Mouse (Mus musculus) embryonic facial prominence, embryonic 13.5 days (tissue): ENCODE data around the gene D3Ertd254e. TPM values are rescaled to one million over a fixed set of nuclear protein-coding genes. Genes with fewer than 3 reads are reported as not detected.

Experiments used
- ATAC-seq: fragments of 200-750 bp; cut with Nextera tagmentation; 2 replicates; pipeline ENCODE4 v1.8.0; 2017; ENCODE audit warnings: low read depth; ENCODE audit not compliant: insufficient number of reproducible peaks, insufficient read depth, low FRiP score, low TSS enrichment
- H3K27ac ChIP-seq: fragments of 300-500 bp; sonication (generic); 2 replicates; pipeline ENCODE4 v1.5.1; 2015; ENCODE audit warnings: moderate library complexity, mild to moderate bottlenecking, inconsistent platforms
- H3K27me3 ChIP-seq: fragments of 300-500 bp; sonication (generic); 2 replicates; pipeline ENCODE4 v1.6.1; 2015; ENCODE audit warnings: mild to moderate bottlenecking, inconsistent platforms
- H3K36me3 ChIP-seq: fragments of 300-500 bp; sonication (generic); 2 replicates; pipeline ENCODE4 v1.6.1; 2015; ENCODE audit warnings: mild to moderate bottlenecking, inconsistent platforms
- H3K4me1 ChIP-seq: fragments of 300-500 bp; sonication (generic); 2 replicates; pipeline ENCODE4 v1.6.1; 2015; ENCODE audit warnings: inconsistent platforms
- H3K4me2 ChIP-seq: fragments of 300-500 bp; sonication (generic); 2 replicates; pipeline ENCODE4 v1.6.1; 2015; ENCODE audit warnings: moderate library complexity, mild to moderate bottlenecking, inconsistent platforms
- H3K4me3 ChIP-seq: fragments of 300-500 bp; sonication (generic); 2 replicates; pipeline ENCODE4 v1.5.1; 2015; ENCODE audit warnings: mild to moderate bottlenecking, inconsistent platforms
- H3K9ac ChIP-seq: fragments of 300-500 bp; sonication (generic); 2 replicates; pipeline ENCODE4 v1.6.1; 2015; ENCODE audit warnings: mild to moderate bottlenecking, inconsistent platforms
- H3K9me3 ChIP-seq: fragments of 300-500 bp; sonication (generic); 2 replicates; pipeline ENCODE4 v1.6.1; 2016; ENCODE audit warnings: inconsistent platforms
- WGBS: fragments of 180-500 bp; shearing (Covaris S2); methylation state at CpG from one replicate; pipeline ENCODE4 v1.1.7; 2015; ENCODE audit warnings: mixed read lengths; 5-methylcytosine and 5-hydroxymethylcytosine counted together
- polyA plus RNA-seq: library from polyadenylated mRNA; unstranded; fragments of >200 nt; fragmentation: Nextera tagmentation; extraction: Ambion mirVana; gene quantifications from 2 replicates; pipeline ENCODE4 v1.2.1, GENCODE M21; 2015

D3Ertd254e gene
- polyA plus RNA-seq, 1 experiment from 2014 or later, result 9.6 TPM

- H3K9me3 ChIP-seq, result no peaks in the 10 kb centered on the region
- peaks cover 25% of the 10 kb centered on the region for H3K36me3 ChIP-seq
- no peaks in the 10 kb centered on the region for H3K27me3 ChIP-seq
- WGBS, result 87% methylated on average over 1 of the region's 1 CpGs
- H3K4me3 ChIP-seq, result no peak overlapping the region
- H3K9ac ChIP-seq, result no peak overlapping the region
- H3K27ac ChIP-seq, result no peak overlapping the region
- ATAC-seq, result no peak
- H3K4me2 ChIP-seq, result no peak overlapping the region
- no peaks in the 10 kb centered on the region for H3K4me1 ChIP-seq
These were observed 20.5 kb downstream of the D3Ertd254e start for GRCm38 (mm10) chr3:36171348-36171747.

- H3K4me2 ChIP-seq, result no peak overlapping the region
- H3K36me3 ChIP-seq, result peaks cover 6% of the 10 kb centered on the region; the same call in 1 of the 2 replicates
- H3K4me1 ChIP-seq, result no peaks in the 10 kb centered on the region
- ATAC-seq, result no peak
- 90% methylated on average over 2 of the region's 2 CpGs for WGBS
- no peaks in the 10 kb centered on the region for H3K9me3 ChIP-seq
- H3K4me3 ChIP-seq, result no peak overlapping the region
- no peak overlapping the region for H3K27ac ChIP-seq
- no peaks in the 10 kb centered on the region for H3K27me3 ChIP-seq
- H3K9ac ChIP-seq, result no peak overlapping the region
These were observed 22.9 kb downstream of the D3Ertd254e start for GRCm38 (mm10) chr3:36173761-36174160.

DNA sequence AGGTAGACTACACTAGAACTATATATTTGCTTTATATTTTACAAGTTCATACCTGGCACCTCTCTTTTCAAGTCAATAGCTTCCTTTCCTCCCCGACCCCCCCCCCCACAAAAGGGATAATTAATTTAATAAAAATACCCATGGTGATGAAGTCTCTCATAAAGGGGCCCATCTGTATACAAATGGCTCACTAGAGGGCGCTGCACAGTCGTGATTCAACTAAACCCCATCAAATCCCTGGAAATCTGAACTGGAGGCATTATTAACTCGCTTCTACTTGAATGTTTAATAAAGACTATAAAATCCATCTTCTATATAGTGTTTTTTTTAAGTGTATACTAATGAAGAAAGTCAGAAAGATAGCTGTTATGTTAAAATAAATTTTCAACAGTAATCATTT, 30.7 kb downstream of the D3Ertd254e start:
- no peak overlapping the region for H3K9ac ChIP-seq
- H3K27ac ChIP-seq, result no peak overlapping the region
- no peak for ATAC-seq
- WGBS, result 8% methylated on average over 4 of the region's 4 CpGs
- no peaks in the 10 kb centered on the region for H3K36me3 ChIP-seq
- H3K4me3 ChIP-seq, result no peak overlapping the region
- no peaks in the 10 kb centered on the region for H3K27me3 ChIP-seq
- H3K9me3 ChIP-seq, result no peaks in the 10 kb centered on the region
- H3K4me1 ChIP-seq, result no peaks in the 10 kb centered on the region
- H3K4me2 ChIP-seq, result no peak overlapping the region

- Histone ChIP-seq H3K4me1 (no peaks in the 10 kb centered on the region), H3K9ac (no peak overlapping the region), H3K4me3 (no peak overlapping the region), H3K36me3 (no peaks in the 10 kb centered on the region), H3K9me3 (no peaks in the 10 kb centered on the region), H3K27me3 (no peaks in the 10 kb centered on the region), H3K4me2 (no peak overlapping the region), H3K27ac (no peak overlapping the region)
- 85% methylated on average over 4 of the region's 4 CpGs for WGBS
- no peak for ATAC-seq
These were observed 35.7 kb downstream of the D3Ertd254e start for GRCm38 (mm10) chr3:36186510-36186909.

DNA sequence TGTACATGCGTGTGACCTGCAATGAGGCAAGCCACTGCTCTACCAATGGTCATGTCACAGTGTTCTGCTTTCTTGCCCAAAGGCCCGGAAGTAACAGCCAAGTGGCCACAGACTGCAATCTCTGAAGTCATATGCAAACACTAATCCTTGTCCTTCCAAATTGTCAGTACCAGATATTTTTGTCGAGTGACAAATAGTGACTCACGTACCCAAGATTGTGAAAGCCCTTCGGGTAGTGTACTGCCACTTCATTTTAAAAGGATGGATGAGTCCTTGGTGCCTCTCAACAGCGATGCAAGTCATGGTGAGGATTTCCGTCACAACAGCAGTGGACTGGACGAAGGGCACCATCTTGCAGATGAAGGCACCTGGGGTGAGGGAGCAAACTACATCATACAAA, 38.4 kb downstream of the D3Ertd254e start:
- no peaks in the 10 kb centered on the region for H3K36me3 ChIP-seq
- H3K27me3 ChIP-seq, result no peaks in the 10 kb centered on the region
- H3K9ac ChIP-seq, result no peak overlapping the region
- no peaks in the 10 kb centered on the region for H3K4me1 ChIP-seq
- no peak for ATAC-seq
- H3K4me3 ChIP-seq, result no peak overlapping the region
- H3K4me2 ChIP-seq, result no peak overlapping the region
- no peaks in the 10 kb centered on the region for H3K9me3 ChIP-seq
- no peak overlapping the region for H3K27ac ChIP-seq
- WGBS, result 90% methylated on average over 8 of the region's 8 CpGs

- no peak overlapping the region for H3K4me3 ChIP-seq
- no peaks in the 10 kb centered on the region for H3K9me3 ChIP-seq
- H3K27me3 ChIP-seq, result no peaks in the 10 kb centered on the region
- H3K4me1 ChIP-seq, result no peaks in the 10 kb centered on the region
- 57% methylated on average over 5 of the region's 5 CpGs for WGBS
- no peak overlapping the region for H3K4me2 ChIP-seq
- H3K9ac ChIP-seq, result no peak overlapping the region
- H3K27ac ChIP-seq, result no peak overlapping the region
- H3K36me3 ChIP-seq, result no peaks in the 10 kb centered on the region
- ATAC-seq, result no peak
These were observed 50.3 kb downstream of the D3Ertd254e start for GRCm38 (mm10) chr3:36201098-36201497.

DNA sequence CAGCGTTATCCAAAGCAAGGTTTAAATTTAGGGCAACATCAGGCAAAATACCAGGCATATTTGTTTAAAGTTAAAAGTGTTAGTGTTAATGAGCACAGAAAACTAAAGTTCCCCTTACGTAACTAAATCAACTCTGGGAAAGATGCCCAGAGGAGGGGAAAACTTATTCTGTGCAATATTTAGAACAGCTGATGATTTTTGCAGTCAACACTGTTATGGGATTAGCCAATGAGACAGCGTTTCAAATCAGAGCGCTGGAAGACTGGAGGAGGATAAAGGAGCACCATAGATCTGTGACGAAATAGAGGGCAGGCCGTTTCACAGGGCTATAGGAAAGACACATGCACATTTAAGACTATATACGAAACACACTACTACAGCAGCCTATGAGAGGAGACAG, 52.1 kb downstream of the D3Ertd254e start:
- Histone ChIP-seq H3K4me3 (no peak overlapping the region), H3K27me3 (no peaks in the 10 kb centered on the region), H3K9ac (no peak overlapping the region), H3K27ac (no peak overlapping the region), H3K4me2 (no peak overlapping the region), H3K9me3 (no peaks in the 10 kb centered on the region), H3K4me1 (no peaks in the 10 kb centered on the region), H3K36me3 (no peaks in the 10 kb centered on the region)
- no peak for ATAC-seq
- 60% methylated on average over 7 of the region's 7 CpGs for WGBS

DNA sequence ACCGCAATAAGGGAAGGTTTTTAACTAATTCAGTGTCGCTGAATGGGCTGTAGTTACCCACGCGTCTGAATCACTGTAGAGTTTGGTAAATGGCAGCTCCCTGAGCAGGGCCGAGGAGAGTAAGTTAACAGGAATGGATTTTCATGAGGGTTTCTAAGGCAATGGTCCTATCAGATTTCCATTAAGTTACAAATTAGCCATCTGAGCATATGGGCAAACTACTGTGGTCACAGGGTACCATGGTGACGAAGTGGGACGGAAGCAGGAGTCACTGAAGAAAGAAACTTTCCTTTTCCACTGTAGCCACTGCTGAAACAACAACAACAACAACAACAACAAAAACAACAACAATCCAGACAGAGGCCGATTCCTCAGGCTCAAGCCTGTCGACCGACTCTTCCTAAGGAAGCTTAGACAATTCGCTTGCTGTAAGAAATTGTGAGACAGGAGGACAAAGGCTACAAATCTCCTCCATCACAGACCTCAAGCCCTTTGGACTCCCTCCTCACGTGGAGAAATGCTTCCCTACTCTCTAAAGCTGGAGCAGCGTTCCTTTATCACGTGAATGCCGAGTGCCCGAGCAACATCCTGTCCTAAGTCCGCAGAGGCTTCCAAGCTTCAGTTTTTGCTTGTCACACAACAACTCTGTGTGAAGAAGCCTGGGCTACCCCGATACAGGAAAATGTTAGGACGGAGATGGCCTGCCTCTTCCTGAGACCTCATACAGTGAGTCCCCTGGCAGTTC, 56.9 kb downstream of the D3Ertd254e start:
- ATAC-seq, result no peak
- Histone ChIP-seq H3K4me3 (no peak overlapping the region), H3K4me2 (no peak overlapping the region), H3K9ac (no peak overlapping the region), H3K9me3 (no peaks in the 10 kb centered on the region), H3K4me1 (0 out of 2 replicates have a peak, but pooled peaks cover 3% of the 10 kb centered on the region), H3K27ac (no peak overlapping the region), H3K27me3 (no peaks in the 10 kb centered on the region), H3K36me3 (no peaks in the 10 kb centered on the region)
- WGBS, result 71% methylated on average over 19 of the region's 19 CpGs

GRCm38 (mm10) chr3:36209776-36210555, 59.1 kb downstream of the D3Ertd254e start:
- no peak overlapping the region for H3K4me2 ChIP-seq
- no peak overlapping the region for H3K4me3 ChIP-seq
- no peaks in the 10 kb centered on the region for H3K36me3 ChIP-seq
- H3K4me1 ChIP-seq, result 0 out of 2 replicates have a peak, but pooled peaks cover 3% of the 10 kb centered on the region
- no peak overlapping the region for H3K27ac ChIP-seq
- no peaks in the 10 kb centered on the region for H3K27me3 ChIP-seq
- H3K9ac ChIP-seq, result no peak overlapping the region
- H3K9me3 ChIP-seq, result no peaks in the 10 kb centered on the region
- 0 out of 2 replicates have a peak, but pooled peaks have one; percentile 69 for ATAC-seq
- 51% methylated on average over 11 of the region's 11 CpGs for WGBS

- H3K4me3 ChIP-seq, result no peak overlapping the region
- 55% methylated on average over 2 of the region's 2 CpGs for WGBS
- H3K4me2 ChIP-seq, result no peak overlapping the region
- ATAC-seq, result no peak
- H3K9ac ChIP-seq, result no peak overlapping the region
- H3K27me3 ChIP-seq, result no peaks in the 10 kb centered on the region
- H3K4me1 ChIP-seq, result 0 out of 2 replicates have a peak, but pooled peaks cover 3% of the 10 kb centered on the region
- no peak overlapping the region for H3K27ac ChIP-seq
- H3K9me3 ChIP-seq, result no peaks in the 10 kb centered on the region
- no peaks in the 10 kb centered on the region for H3K36me3 ChIP-seq
These were observed 60.1 kb downstream of the D3Ertd254e start for GRCm38 (mm10) chr3:36210939-36211338.

GRCm38 (mm10) chr3:36212758-36213157, 61.9 kb downstream of the D3Ertd254e start:
- no peak for ATAC-seq
- Histone ChIP-seq H3K36me3 (no peaks in the 10 kb centered on the region), H3K4me3 (no peak overlapping the region), H3K27ac (no peak overlapping the region), H3K9me3 (no peaks in the 10 kb centered on the region), H3K9ac (no peak overlapping the region), H3K4me1 (0 out of 2 replicates have a peak, but pooled peaks cover 3% of the 10 kb centered on the region), H3K27me3 (no peaks in the 10 kb centered on the region), H3K4me2 (no peak overlapping the region)
- 88% methylated on average over 4 of the region's 4 CpGs for WGBS
